Mouse (Mus musculus): ENCODE data around the gene Hopx. TPM values are rescaled to one million over a fixed set of nuclear protein-coding genes. Genes with fewer than 3 reads are reported as not detected.

The Hopx gene
- total and polyA plus RNA-seq, 3 experiments = 26.8 to 43.4 TPM; not detected in 1

DNA sequence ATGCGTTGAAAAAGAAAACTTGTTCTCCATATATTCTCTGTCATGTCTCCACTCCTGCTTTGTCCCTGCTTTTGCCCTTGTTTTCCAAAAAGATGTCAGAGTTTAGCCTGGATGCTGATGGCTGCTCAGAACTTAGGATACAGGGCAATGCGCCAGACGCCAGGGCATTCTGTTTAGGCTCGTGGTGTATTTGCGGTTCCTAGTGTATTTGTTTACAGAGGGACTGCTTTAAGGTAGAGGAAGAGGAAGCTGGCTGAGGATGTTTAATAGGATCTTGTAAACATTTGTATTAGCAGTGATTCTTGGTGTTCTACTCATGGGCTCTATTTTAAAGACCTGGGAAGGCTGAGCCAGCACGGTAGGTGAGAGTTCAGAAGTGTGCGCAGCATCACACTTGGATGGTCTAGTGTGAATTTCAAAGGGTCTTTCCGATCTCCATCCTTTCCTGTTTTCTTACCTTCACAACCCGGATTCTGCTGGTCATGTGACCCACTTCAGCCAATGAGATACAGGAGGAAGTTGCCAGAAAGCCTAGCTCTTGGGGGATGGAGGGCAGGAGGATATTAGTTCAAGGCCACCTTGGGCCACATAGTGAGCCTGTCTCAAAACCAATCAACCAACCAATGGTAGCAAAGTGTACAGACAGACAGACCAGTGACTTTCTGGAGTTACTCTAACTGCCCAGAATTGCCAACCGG lies 29.0 kb downstream of the Hopx start:
- no peak overlapping the region for H3K4me3 ChIP-seq (ENCODE audit: control insufficient read depth in 1 of 2, insufficient read depth in 1 of 2, low read depth in 2 of 2, low read length in 2 of 2)
- no peak for DNase-seq (ENCODE audit: low read depth, low spot score)
- H3K36me3 ChIP-seq (ENCODE audit: control insufficient read depth in 1 of 2, insufficient read depth in 2 of 2, low read length in 2 of 2) = peaks cover 0 to 12% of the 10 kb centered on the region in 2 experiments; a peak in 2 of 4 replicates
- no peak overlapping the region for H3K27ac ChIP-seq (ENCODE audit: control insufficient read depth, low read depth, low read length)
- TF ChIP-seq ZC3H11A (IDR thresholded peaks at IDR 0.05; ENCODE audit: low read depth, low read length) = no peak
- peak; percentile 91 for TF ChIP-seq USF1 (IDR thresholded peaks at IDR 0.05; ENCODE audit: low read depth, low read length)
- TF ChIP-seq USF2 (IDR thresholded peaks at IDR 0.05; ENCODE audit: borderline replicate concordance in 1 of 2, insufficient read depth in 1 of 2, low read depth in 1 of 2, low read length in 2 of 2) = peak in 1 of 2 experiments; percentile 59; a peak in 1 of 4 replicates
- peaks cover 2 to 15% of the 10 kb centered on the region in 2 experiments; a peak in 3 of 4 replicates for H3K4me1 ChIP-seq (ENCODE audit: control insufficient read depth in 1 of 2, insufficient read depth in 2 of 2, low read length in 2 of 2)
- no peak overlapping the region for H3K9ac ChIP-seq (ENCODE audit: control insufficient read depth, low read depth, low read length, poor library complexity, severe bottlenecking)
- peaks cover 1 to 5% of the 10 kb centered on the region in 2 experiments; a peak in 2 of 4 replicates for H3K27me3 ChIP-seq (ENCODE audit: control insufficient read depth in 1 of 2, insufficient read depth in 2 of 2, low read length in 2 of 2)
- no peaks in the 10 kb centered on the region for H3K9me3 ChIP-seq (replicated peaks; ENCODE audit: insufficient read depth, low read length)
- no peaks in the 10 kb centered on the region for H3K79me2 ChIP-seq (ENCODE audit: control insufficient read depth, insufficient read depth, low read length, poor library complexity)

DNA sequence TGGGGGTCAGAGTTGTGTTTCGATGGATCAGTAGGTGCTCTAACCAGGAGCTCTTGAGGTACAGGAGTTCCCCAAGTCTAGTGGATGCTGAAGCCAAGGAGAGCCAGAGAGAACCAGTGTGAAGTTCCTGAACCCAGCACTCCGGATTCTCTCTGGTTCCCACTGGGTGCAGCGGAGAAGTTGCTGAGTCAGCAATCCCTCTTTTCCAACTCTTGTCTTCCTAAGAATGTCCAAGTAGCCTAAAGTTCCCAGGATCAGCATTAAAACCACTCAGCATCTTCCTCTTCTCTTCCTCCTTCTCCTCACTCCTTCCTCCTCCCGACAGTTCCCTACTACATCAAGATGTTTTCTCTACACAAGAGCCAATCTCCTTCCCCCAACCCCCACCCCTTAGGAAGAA lies 30.5 kb downstream of the Hopx start:
- no peak overlapping the region for H3K27ac ChIP-seq (ENCODE audit: control insufficient read depth, low read depth, low read length)
- H3K79me2 ChIP-seq (ENCODE audit: control insufficient read depth, insufficient read depth, low read length, poor library complexity) = no peaks in the 10 kb centered on the region
- no peaks in the 10 kb centered on the region for H3K9me3 ChIP-seq (replicated peaks; ENCODE audit: insufficient read depth, low read length)
- no peak for TF ChIP-seq MAX (IDR thresholded peaks at IDR 0.05; ENCODE audit: low read length)
- no peak for TF ChIP-seq ELF1 (IDR thresholded peaks at IDR 0.05; ENCODE audit: low read depth, low read length)
- peak; percentile 93 for TF ChIP-seq MAFK (IDR thresholded peaks at IDR 0.05; ENCODE audit: borderline replicate concordance, low read depth, low read length)
- no peak for TF ChIP-seq ETS1 (IDR thresholded peaks at IDR 0.05; ENCODE audit: low read depth, low read length)
- H3K4me1 ChIP-seq (ENCODE audit: control insufficient read depth in 1 of 2, insufficient read depth in 2 of 2, low read length in 2 of 2) = peaks cover 0 to 9% of the 10 kb centered on the region in 2 experiments; a peak in 1 of 4 replicates
- no peak overlapping the region for H3K4me3 ChIP-seq (ENCODE audit: control insufficient read depth in 1 of 2, insufficient read depth in 1 of 2, low read depth in 2 of 2, low read length in 2 of 2)
- peaks cover 1 to 5% of the 10 kb centered on the region in 2 experiments; a peak in 2 of 4 replicates for H3K27me3 ChIP-seq (ENCODE audit: control insufficient read depth in 1 of 2, insufficient read depth in 2 of 2, low read length in 2 of 2)
- H3K9ac ChIP-seq (ENCODE audit: control insufficient read depth, low read depth, low read length, poor library complexity, severe bottlenecking) = no peak overlapping the region
- no peak for DNase-seq (ENCODE audit: low read depth, low spot score)
- peaks cover 0 to 5% of the 10 kb centered on the region in 2 experiments; a peak in 2 of 4 replicates for H3K36me3 ChIP-seq (ENCODE audit: control insufficient read depth in 1 of 2, insufficient read depth in 2 of 2, low read length in 2 of 2)

DNA sequence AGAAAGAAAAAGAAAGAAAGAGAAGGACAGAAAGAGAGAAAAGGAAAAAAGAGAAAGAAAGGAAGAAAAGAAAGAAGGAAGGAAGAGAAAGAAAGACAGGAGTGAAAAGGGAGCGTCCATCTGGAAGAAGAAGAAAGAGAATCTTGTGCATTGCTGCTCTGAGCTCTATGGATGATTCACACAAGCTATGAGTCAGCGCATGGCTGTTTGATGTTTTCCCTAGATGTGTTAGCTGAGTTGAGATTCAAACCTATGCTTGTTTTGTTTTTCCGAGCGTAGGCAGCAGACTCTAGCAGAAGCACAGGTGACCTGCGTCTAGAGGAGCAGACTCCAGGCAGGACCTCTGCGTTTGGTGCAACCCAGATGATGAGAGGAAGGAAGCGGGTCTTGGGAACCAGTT lies 32.2 kb downstream of the Hopx start:
- Histone ChIP-seq H3K4me1 (ENCODE audit: control insufficient read depth in 1 of 2, insufficient read depth in 2 of 2, low read length in 2 of 2) (peaks cover 0 to 6% of the 10 kb centered on the region in 2 experiments; a peak in 1 of 4 replicates), H3K9ac (ENCODE audit: control insufficient read depth, low read depth, low read length, poor library complexity, severe bottlenecking) (no peak overlapping the region), H3K27ac (ENCODE audit: control insufficient read depth, low read depth, low read length) (no peak overlapping the region), H3K79me2 (ENCODE audit: control insufficient read depth, insufficient read depth, low read length, poor library complexity) (no peaks in the 10 kb centered on the region), H3K9me3 (replicated peaks; ENCODE audit: insufficient read depth, low read length) (no peaks in the 10 kb centered on the region), H3K27me3 (ENCODE audit: control insufficient read depth in 1 of 2, insufficient read depth in 2 of 2, low read length in 2 of 2) (peaks cover 1 to 5% of the 10 kb centered on the region in 2 experiments; a peak in 2 of 4 replicates), H3K4me3 (ENCODE audit: control insufficient read depth in 1 of 2, insufficient read depth in 1 of 2, low read depth in 2 of 2, low read length in 2 of 2) (no peak overlapping the region), H3K36me3 (ENCODE audit: control insufficient read depth in 1 of 2, insufficient read depth in 2 of 2, low read length in 2 of 2) (peaks cover 0 to 5% of the 10 kb centered on the region in 2 experiments; a peak in 2 of 4 replicates)
- TF ChIP-seq ETS1 (IDR thresholded peaks at IDR 0.05; ENCODE audit: low read depth, low read length) (no peak), ZKSCAN1 (IDR thresholded peaks at IDR 0.05; ENCODE audit: low read depth, low read length) (no peak), RCOR1 (IDR thresholded peaks at IDR 0.05; ENCODE audit: low read depth, low read length) (no peak), JUND (IDR thresholded peaks at IDR 0.05; ENCODE audit: low read depth, low read length) (no peak), SIN3A (IDR thresholded peaks at IDR 0.05; ENCODE audit: low read length) (no peak), MAZ (IDR thresholded peaks at IDR 0.05; ENCODE audit: low read depth, low read length) (no peak), HCFC1 (IDR thresholded peaks at IDR 0.05; ENCODE audit: low read depth, low read length) (no peak), ZMIZ1 (IDR thresholded peaks at IDR 0.05; ENCODE audit: low read depth, low read length) (no peak), MXI1 (IDR thresholded peaks at IDR 0.05; ENCODE audit: low read depth, low read length) (no peak), NRF1 (IDR thresholded peaks at IDR 0.05; ENCODE audit: insufficient read depth, low read depth, low read length, poor library complexity, severe bottlenecking) (no peak), ZC3H11A (IDR thresholded peaks at IDR 0.05; ENCODE audit: low read depth, low read length) (no peak)
- no peak for DNase-seq (ENCODE audit: low read depth, low spot score)
